Mouse (Mus musculus) retina, postnatal 7 days (tissue): ENCODE measurements around the gene Olah.
"Not testable (repeated sequence)": the region's sequence is repeated elsewhere in the genome, so short reads cannot be mapped to it uniquely, and the experiment has no call there.

ENCODE experiments used
- DNase-seq: peaks from one replicate; pipeline ENCODE4 v3.0.0-alpha.2; 2012; ENCODE audit warnings: low read depth, low spot score

Olah gene

GRCm38 (mm10) chr2:3397110-3397509, at the start of gene Olah:
Gene Olah (minus strand): TSS chr2:3397210.
- not testable (repeated sequence) for DNase-seq

- no peak for DNase-seq
These were observed 49.0 kb upstream of the Olah start for GRCm38 (mm10) chr2:3445984-3446383.

GRCm38 (mm10) chr2:3444206-3444605, 47.2 kb upstream of the Olah start:
- DNase-seq: no peak

GRCm38 (mm10) chr2:3437956-3438355, 40.9 kb upstream of the Olah start:
- DNase-seq: no peak

- no peak for DNase-seq
These were observed 38.5 kb upstream of the Olah start for GRCm38 (mm10) chr2:3435369-3436061.

- no peak for DNase-seq
These were observed 33.9 kb upstream of the Olah start for GRCm38 (mm10) chr2:3430956-3431355.

- DNase-seq: no peak
These were observed 27.5 kb upstream of the Olah start for GRCm38 (mm10) chr2:3424579-3424910.

GRCm38 (mm10) chr2:3423841-3424578, 27.0 kb upstream of the Olah start, which contains the start of gene Dclre1c:
Gene Dclre1c (plus strand): TSS chr2:3424131.
- DNase-seq: peak; percentile 81

GRCm38 (mm10) chr2:3422548-3422947, 25.5 kb upstream of the Olah start, which contains the start of gene Meig1:
Gene Meig1 (minus strand): TSS chr2:3422648.
- DNase-seq: no peak

GRCm38 (mm10) chr2:3420157-3420556, 23.1 kb upstream of the Olah start:
- no peak for DNase-seq

- peak; percentile 93 for DNase-seq
These were observed 21.9 kb upstream of the Olah start for GRCm38 (mm10) chr2:3418883-3419431.

GRCm38 (mm10) chr2:3415676-3416075, 18.7 kb upstream of the Olah start:
- no peak for DNase-seq

- peak; percentile 41 for DNase-seq
These were observed 17.2 kb upstream of the Olah start for GRCm38 (mm10) chr2:3414241-3414640.

- no peak for DNase-seq
These were observed 10.7 kb upstream of the Olah start for GRCm38 (mm10) chr2:3407756-3408155.

- DNase-seq: no peak
These were observed 9.0 kb upstream of the Olah start for GRCm38 (mm10) chr2:3405981-3406380.

- no peak for DNase-seq
These were observed 5.1 kb downstream of the Olah start for GRCm38 (mm10) chr2:3391945-3392344.

GRCm38 (mm10) chr2:3387105-3387860, 9.7 kb downstream of the Olah start:
- DNase-seq: no peak

- peak; percentile 11 for DNase-seq
These were observed 31.9 kb downstream of the Olah start for GRCm38 (mm10) chr2:3365127-3365526.

- no peak for DNase-seq
These were observed 35.9 kb downstream of the Olah start for GRCm38 (mm10) chr2:3361067-3361466.

GRCm38 (mm10) chr2:3357887-3358286, 39.1 kb downstream of the Olah start:
- DNase-seq: no peak

GRCm38 (mm10) chr2:3356311-3356710, 40.7 kb downstream of the Olah start:
- DNase-seq: no peak

GRCm38 (mm10) chr2:3355793-3356192, 41.2 kb downstream of the Olah start:
- no peak for DNase-seq
